Mouse (Mus musculus) hindbrain, embryonic 13.5 days (tissue): Measurements from ENCODE around the gene Fam155a. TPM values are rescaled to one million over a fixed set of nuclear protein-coding genes. Genes with fewer than 3 reads are reported as not detected.

ENCODE experiments used
- ATAC-seq: fragments of 200-750 bp; cut with Nextera tagmentation; 2 replicates; pipeline ENCODE4 v1.8.0; 2017; ENCODE audit warnings: moderate TSS enrichment; ENCODE audit not compliant: low FRiP score
- H3K27ac ChIP-seq: fragments of 300-500 bp; sonication (generic); 2 replicates; pipeline ENCODE4 v1.5.1; 2015; ENCODE audit warnings: inconsistent platforms, mild to moderate bottlenecking, moderate library complexity
- H3K27me3 ChIP-seq: fragments of 300-500 bp; sonication (generic); 2 replicates; pipeline ENCODE4 v1.6.1; 2015; ENCODE audit warnings: mild to moderate bottlenecking, inconsistent platforms
- H3K36me3 ChIP-seq: fragments of 300-500 bp; sonication (generic); 2 replicates; pipeline ENCODE4 v1.6.1; 2015; ENCODE audit warnings: mild to moderate bottlenecking, inconsistent platforms
- H3K4me1 ChIP-seq: fragments of 300-500 bp; sonication (generic); replicated peaks from 2 replicates; pipeline ENCODE4 v1.6.1; 2015; ENCODE audit warnings: inconsistent platforms
- H3K4me2 ChIP-seq: fragments of 300-500 bp; sonication (generic); 2 replicates; pipeline ENCODE4 v1.6.1; 2015; ENCODE audit warnings: inconsistent platforms, mild to moderate bottlenecking, moderate library complexity
- H3K4me3 ChIP-seq: fragments of 300-500 bp; sonication (generic); 2 replicates; pipeline ENCODE4 v1.5.1; 2015; ENCODE audit warnings: mild to moderate bottlenecking, inconsistent platforms
- H3K9ac ChIP-seq: fragments of 300-500 bp; sonication (generic); 2 replicates; pipeline ENCODE4 v1.6.1; 2015; ENCODE audit warnings: mild to moderate bottlenecking, inconsistent platforms
- H3K9me3 ChIP-seq: fragments of 300-500 bp; sonication (generic); 2 replicates; pipeline ENCODE4 v1.6.1; 2016; ENCODE audit warnings: inconsistent platforms
- WGBS: fragments of 180-500 bp; shearing (Covaris S2); methylation state at CpG from one replicate; pipeline ENCODE4 v1.1.7; 2015; 5-methylcytosine and 5-hydroxymethylcytosine counted together
- polyA plus RNA-seq: library from polyadenylated mRNA; unstranded; fragments of >200 nt; fragmentation: Nextera tagmentation; extraction: Ambion mirVana; gene quantifications from 2 replicates; pipeline ENCODE4 v1.2.1, GENCODE M21; 2015

Fam155a gene
- polyA plus RNA-seq, 1 experiment from 2014 or later: 26.4 TPM

GRCm38 (mm10) chr8:9303526-9304135 lies 467.3 kb downstream of the Fam155a start:
- H3K9ac ChIP-seq: no peak overlapping the region
- WGBS: 64% methylated on average over 6 of the region's 6 CpGs
- no peaks in the 10 kb centered on the region for H3K36me3 ChIP-seq
- H3K9me3 ChIP-seq: no peaks in the 10 kb centered on the region
- no peak for ATAC-seq
- no peaks in the 10 kb centered on the region for H3K27me3 ChIP-seq
- no peak overlapping the region for H3K27ac ChIP-seq
- no peak overlapping the region for H3K4me2 ChIP-seq
- no peak overlapping the region for H3K4me3 ChIP-seq
- peaks cover 4% of the 10 kb centered on the region; the same call in 1 of the 2 replicates for H3K4me1 ChIP-seq

GRCm38 (mm10) chr8:9295046-9295445 lies 475.9 kb downstream of the Fam155a start:
- no peak overlapping the region for H3K4me2 ChIP-seq
- H3K4me3 ChIP-seq: no peak overlapping the region
- H3K36me3 ChIP-seq: no peaks in the 10 kb centered on the region
- ATAC-seq: no peak
- H3K9ac ChIP-seq: no peak overlapping the region
- no peaks in the 10 kb centered on the region for H3K4me1 ChIP-seq
- WGBS: 82% methylated on average over 2 of the region's 2 CpGs
- H3K27ac ChIP-seq: no peak overlapping the region
- H3K27me3 ChIP-seq: no peaks in the 10 kb centered on the region
- no peaks in the 10 kb centered on the region for H3K9me3 ChIP-seq

GRCm38 (mm10) chr8:9292532-9292931 lies 478.4 kb downstream of the Fam155a start:
- ATAC-seq: no peak
- H3K9ac ChIP-seq: no peak overlapping the region
- no peaks in the 10 kb centered on the region for H3K9me3 ChIP-seq
- 76% methylated on average over 2 of the region's 2 CpGs for WGBS
- no peak overlapping the region for H3K4me3 ChIP-seq
- H3K27me3 ChIP-seq: no peaks in the 10 kb centered on the region
- no peak overlapping the region for H3K4me2 ChIP-seq
- no peak overlapping the region for H3K27ac ChIP-seq
- H3K4me1 ChIP-seq: peaks cover 6% of the 10 kb centered on the region
- H3K36me3 ChIP-seq: no peaks in the 10 kb centered on the region

GRCm38 (mm10) chr8:9288015-9288729 lies 482.8 kb downstream of the Fam155a start:
- no peaks in the 10 kb centered on the region for H3K9me3 ChIP-seq
- H3K9ac ChIP-seq: no peak overlapping the region
- H3K4me1 ChIP-seq: peaks cover 13% of the 10 kb centered on the region
- WGBS: 22% methylated on average over 8 of the region's 8 CpGs
- no peak overlapping the region for H3K4me2 ChIP-seq
- no peak overlapping the region for H3K27ac ChIP-seq
- no peaks in the 10 kb centered on the region for H3K36me3 ChIP-seq
- H3K27me3 ChIP-seq: no peaks in the 10 kb centered on the region
- H3K4me3 ChIP-seq: no peak overlapping the region
- no peak for ATAC-seq

GRCm38 (mm10) chr8:9274117-9274516 lies 496.8 kb downstream of the Fam155a start:
- Histone ChIP-seq H3K9ac (no peak overlapping the region), H3K27ac (no peak overlapping the region), H3K4me3 (no peak overlapping the region), H3K4me2 (no peak overlapping the region), H3K4me1 (peaks cover 4% of the 10 kb centered on the region; the same call in 1 of the 2 replicates), H3K36me3 (no peaks in the 10 kb centered on the region), H3K9me3 (no peaks in the 10 kb centered on the region), H3K27me3 (no peaks in the 10 kb centered on the region)
- 75% methylated on average over 8 of the region's 8 CpGs for WGBS
- ATAC-seq: no peak

GRCm38 (mm10) chr8:9264378-9264777 lies 506.6 kb downstream of the Fam155a start:
- no peak for ATAC-seq
- H3K27ac ChIP-seq: no peak overlapping the region
- H3K9ac ChIP-seq: no peak overlapping the region
- H3K36me3 ChIP-seq: no peaks in the 10 kb centered on the region
- peaks cover 8% of the 10 kb centered on the region for H3K4me1 ChIP-seq
- H3K9me3 ChIP-seq: no peaks in the 10 kb centered on the region
- H3K4me3 ChIP-seq: no peak overlapping the region
- H3K27me3 ChIP-seq: no peaks in the 10 kb centered on the region
- no peak overlapping the region for H3K4me2 ChIP-seq
- WGBS: 84% methylated on average over 8 of the region's 8 CpGs

- 18% methylated on average over 8 of the region's 8 CpGs for WGBS
- ATAC-seq: peak; percentile 62
Observed at GRCm38 (mm10) chr8:9261527-9261926, 509.4 kb downstream of the Fam155a start.

GRCm38 (mm10) chr8:9255316-9255715 lies 515.6 kb downstream of the Fam155a start:
- 87% methylated on average over 5 of the region's 5 CpGs for WGBS
- H3K36me3 ChIP-seq: no peaks in the 10 kb centered on the region
- no peak for ATAC-seq
- H3K4me3 ChIP-seq: no peak overlapping the region
- no peak overlapping the region for H3K27ac ChIP-seq
- no peaks in the 10 kb centered on the region for H3K27me3 ChIP-seq
- H3K9ac ChIP-seq: no peak overlapping the region
- no peaks in the 10 kb centered on the region for H3K4me1 ChIP-seq
- no peaks in the 10 kb centered on the region for H3K9me3 ChIP-seq
- H3K4me2 ChIP-seq: no peak overlapping the region

More at GRCm38 (mm10) chr8:9261527-9261926, 509.4 kb downstream of the Fam155a start:
- Histone ChIP-seq H3K27ac (peak overlapping the region; percentile 80), H3K9me3 (no peaks in the 10 kb centered on the region), H3K9ac (no peak overlapping the region), H3K27me3 (no peaks in the 10 kb centered on the region), H3K4me2 (0 out of 2 replicates have a peak overlapping the region, but pooled peaks have one; percentile 10), H3K4me1 (peaks cover 8% of the 10 kb centered on the region), H3K4me3 (no peak overlapping the region), H3K36me3 (no peaks in the 10 kb centered on the region)

GRCm38 (mm10) chr8:9252991-9253390 lies 518.0 kb downstream of the Fam155a start:
- Histone ChIP-seq H3K4me1 (peaks cover 5% of the 10 kb centered on the region; the same call in 1 of the 2 replicates), H3K27ac (no peak overlapping the region), H3K4me2 (no peak overlapping the region), H3K36me3 (no peaks in the 10 kb centered on the region), H3K27me3 (no peaks in the 10 kb centered on the region), H3K9me3 (no peaks in the 10 kb centered on the region), H3K9ac (no peak overlapping the region), H3K4me3 (no peak overlapping the region)
- 77% methylated on average over 4 of the region's 4 CpGs for WGBS
- no peak for ATAC-seq

- Histone ChIP-seq H3K9me3 (no peaks in the 10 kb centered on the region), H3K9ac (no peak overlapping the region), H3K4me3 (no peak overlapping the region), H3K4me2 (no peak overlapping the region), H3K4me1 (peaks cover 18% of the 10 kb centered on the region), H3K27me3 (no peaks in the 10 kb centered on the region), H3K36me3 (no peaks in the 10 kb centered on the region), H3K27ac (peak overlapping the region; percentile 26; the same call in 1 of the 2 replicates)
- no peak for ATAC-seq
- 64% methylated on average over 17 of the region's 17 CpGs for WGBS
Observed at GRCm38 (mm10) chr8:9248109-9248821, 522.7 kb downstream of the Fam155a start.

- Histone ChIP-seq H3K9me3 (no peaks in the 10 kb centered on the region), H3K27ac (no peak overlapping the region), H3K4me2 (no peak overlapping the region), H3K27me3 (no peaks in the 10 kb centered on the region), H3K9ac (no peak overlapping the region), H3K4me3 (no peak overlapping the region), H3K4me1 (peaks cover 24% of the 10 kb centered on the region), H3K36me3 (no peaks in the 10 kb centered on the region)
- WGBS: 57% methylated on average over 5 of the region's 5 CpGs
- no peak for ATAC-seq
Observed at GRCm38 (mm10) chr8:9245994-9246393, 525.0 kb downstream of the Fam155a start.

GRCm38 (mm10) chr8:9240996-9241395 lies 530.0 kb downstream of the Fam155a start:
- Histone ChIP-seq H3K36me3 (no peaks in the 10 kb centered on the region), H3K4me3 (no peak overlapping the region), H3K9me3 (no peaks in the 10 kb centered on the region), H3K27me3 (no peaks in the 10 kb centered on the region), H3K27ac (peak overlapping the region; percentile 71), H3K4me1 (peaks cover 45% of the 10 kb centered on the region), H3K4me2 (no peak overlapping the region), H3K9ac (no peak overlapping the region)
- no peak for ATAC-seq
- WGBS: 17% methylated on average over 5 of the region's 5 CpGs
